Mouse (Mus musculus): ENCODE measurements around the gene Vmn1r139.
"Not testable (repeated sequence)": the region's sequence is repeated elsewhere in the genome, so short reads cannot be mapped to it uniquely, and the experiment has no call there.

The Vmn1r139 gene

DNA sequence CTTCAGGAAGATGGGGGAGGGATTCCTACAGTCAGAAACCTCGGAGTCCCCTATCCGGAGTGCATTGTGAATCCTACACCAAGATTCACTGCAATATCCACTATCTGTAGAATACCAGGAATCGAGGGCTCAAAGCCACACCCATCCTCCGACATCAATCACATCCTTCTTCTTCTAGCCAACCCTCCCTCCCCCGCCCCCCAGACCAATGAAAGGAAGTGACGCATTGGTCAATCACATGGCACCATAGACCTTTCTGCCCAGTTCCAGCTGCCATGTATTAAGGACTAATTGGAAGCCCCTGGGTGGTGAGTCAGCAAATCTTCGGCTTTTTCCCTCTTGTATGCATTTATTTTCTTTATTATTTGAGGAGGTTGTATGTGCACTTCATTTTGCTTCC is at the start of gene Vmn1r139:
Vmn1r139 (plus strand) TSS at position 301 of the 400 bp plus-strand sequence.
- not testable (repeated sequence) for DNase-seq (ENCODE audit: low read depth, low spot score)

DNA sequence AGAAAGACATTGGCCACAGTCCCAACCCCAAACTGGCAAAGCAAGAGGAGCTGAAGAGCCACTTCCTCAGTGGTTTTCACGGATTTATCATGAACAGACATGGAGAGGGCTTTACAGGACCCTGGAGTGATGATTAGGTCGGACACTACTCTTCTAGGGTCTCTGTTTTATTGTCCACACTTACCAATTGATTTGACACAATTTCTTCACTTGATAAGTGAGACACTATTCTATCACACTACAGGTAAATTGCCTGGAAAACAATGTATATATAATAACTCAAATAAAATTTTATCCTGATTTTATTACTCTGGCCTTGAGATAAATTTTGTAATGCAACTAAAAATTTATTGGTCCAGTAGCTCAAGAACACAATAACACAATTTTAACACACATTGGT is 40.1 kb upstream of the Vmn1r139 start, which contains the start of gene Vmn1r138:
Vmn1r138 (minus strand) TSS at position 101 of the 400 bp plus-strand sequence.
- not testable (repeated sequence) for DNase-seq (ENCODE audit: low read depth, low spot score)

DNA sequence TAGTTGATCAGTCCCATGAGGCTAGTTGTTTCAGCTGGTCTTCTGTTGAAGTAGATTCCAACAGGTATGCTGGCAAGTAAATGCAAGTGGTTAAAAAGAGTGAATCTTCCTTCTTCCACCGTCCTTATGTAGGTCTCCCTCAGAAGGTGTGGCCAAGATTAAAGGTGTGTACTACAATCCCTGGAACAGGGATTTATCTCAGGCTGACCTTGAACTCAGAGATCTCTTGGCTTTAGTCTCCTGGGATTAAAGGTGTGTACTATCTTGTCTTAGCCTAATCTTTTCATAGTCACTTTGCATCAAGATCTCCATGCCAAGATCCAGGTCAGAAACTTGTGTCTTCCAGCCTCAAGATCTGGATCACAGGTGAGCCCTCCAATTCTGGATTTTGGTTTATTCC is 12.7 kb upstream of the Vmn1r139 start, which contains the start of gene Gm6176:
Gm6176 (minus strand) TSS at position 101 of the 400 bp plus-strand sequence.
- DNase-seq (ENCODE audit: low read depth, low spot score): not testable (repeated sequence)

DNA sequence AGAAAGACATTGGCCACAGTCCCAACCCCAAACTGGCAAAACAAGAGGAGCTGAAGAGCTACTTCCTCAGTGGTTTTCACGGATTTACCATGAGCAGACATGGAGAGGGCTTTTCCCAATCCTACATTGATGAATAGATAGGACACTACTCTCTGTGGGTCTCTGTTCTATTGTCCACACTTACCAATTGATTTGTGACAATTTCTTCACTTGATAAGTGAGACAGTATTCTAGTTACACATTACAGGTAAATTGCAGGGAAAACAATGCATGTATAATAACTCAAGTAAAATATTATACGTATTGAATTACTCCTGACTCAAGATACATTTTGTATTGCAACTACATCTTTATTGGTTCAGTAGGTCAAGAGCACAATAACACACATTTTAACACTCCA is 49.3 kb downstream of the Vmn1r139 start, which contains the start of gene Gm16451:
Gm16451 (minus strand) TSS at position 101 of the 400 bp plus-strand sequence.
- DNase-seq (ENCODE audit: low read depth, low spot score): not testable (repeated sequence)

DNA sequence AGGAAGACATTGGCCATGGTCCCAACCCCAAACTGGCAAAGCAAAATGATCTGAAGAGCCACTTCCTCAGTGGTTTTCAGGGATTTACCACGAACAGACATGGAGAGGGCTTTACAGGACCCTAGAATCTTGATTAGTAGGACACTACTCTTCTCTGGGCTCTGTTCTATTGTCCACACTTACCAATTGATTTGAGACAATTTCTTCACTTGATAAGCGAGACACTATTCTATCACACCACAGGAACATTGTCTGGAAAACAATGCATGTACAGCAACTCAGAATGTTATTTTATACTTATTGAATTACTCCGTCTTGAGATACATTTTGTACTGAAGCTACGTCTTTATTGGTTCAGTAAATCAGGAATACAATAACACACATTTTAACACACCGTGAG is 65.8 kb downstream of the Vmn1r139 start, which contains the start of gene Gm10666:
Gm10666 (minus strand) TSS at position 101 of the 400 bp plus-strand sequence.
- DNase-seq (ENCODE audit: low read depth, low spot score): not testable (repeated sequence)

Data from CD4-positive helper T cell, adult 2 months (primary cell).